Mouse (Mus musculus): ENCODE measurements around the gene Gm44579.

Gene Gm44579

GRCm38 (mm10) chr15:98220877-98221276 is at the start of gene Gm44579, which contains the start of gene Olfr287:
Gene Gm44579 (minus strand): TSS chr15:98220977.
Gene Olfr287 (minus strand): TSS chr15:98221056.
- in situ Hi-C loops (cut with MseI, MboI) = no loop called here

- in situ Hi-C loops (cut with MseI, MboI) = no loop called here
These were observed 37.0 kb upstream of the Gm44579 start for GRCm38 (mm10) chr15:98257776-98258175.

- in situ Hi-C loops (cut with MseI, MboI) = no loop called here
These were observed 36.4 kb upstream of the Gm44579 start, which contains the start of gene H1fnt for GRCm38 (mm10) chr15:98257193-98257592. Gene H1fnt (minus strand): TSS chr15:98257293.

GRCm38 (mm10) chr15:98256271-98256670 is 35.5 kb upstream of the Gm44579 start:
- in situ Hi-C loops (cut with MseI, MboI) = no loop called here

GRCm38 (mm10) chr15:98235442-98235841 is 14.7 kb upstream of the Gm44579 start:
- in situ Hi-C loops (cut with MseI, MboI) = no loop called here

- in situ Hi-C loops (cut with MseI, MboI) = no loop called here
These were observed 13.6 kb upstream of the Gm44579 start, which contains the start of gene Olfr286 for GRCm38 (mm10) chr15:98234350-98234749. Gene Olfr286 (minus strand): TSS chr15:98234450.

GRCm38 (mm10) chr15:98226096-98226495 is 5.3 kb upstream of the Gm44579 start:
- in situ Hi-C loops (cut with MseI, MboI) = no loop called here

GRCm38 (mm10) chr15:98225610-98226009 is 4.8 kb upstream of the Gm44579 start:
- in situ Hi-C loops (cut with MseI, MboI) = no loop called here

GRCm38 (mm10) chr15:98222377-98222776 is 1.6 kb upstream of the Gm44579 start:
- in situ Hi-C loops (cut with MseI, MboI) = no loop called here

GRCm38 (mm10) chr15:98214130-98214529 is 6.6 kb downstream of the Gm44579 start:
- in situ Hi-C loops (cut with MseI, MboI) = no loop called here

- in situ Hi-C loops (cut with MseI, MboI) = no loop called here
These were observed 7.4 kb downstream of the Gm44579 start for GRCm38 (mm10) chr15:98213336-98213870.

- in situ Hi-C loops (cut with MseI, MboI) = no loop called here
These were observed 11.1 kb downstream of the Gm44579 start for GRCm38 (mm10) chr15:98209676-98210075.

- in situ Hi-C loops (cut with MseI, MboI) = no loop called here
These were observed 25.3 kb downstream of the Gm44579 start, which contains the start of gene Olfr288 for GRCm38 (mm10) chr15:98195442-98195841. Gene Olfr288 (minus strand): TSS chr15:98195542.

GRCm38 (mm10) chr15:98184456-98184855 is 36.3 kb downstream of the Gm44579 start:
- in situ Hi-C loops (cut with MseI, MboI) = loop anchor here (5.0 to 10.0 kb wide), 2 partner anchors 208 to 210 kb away; no protein-coding TSS in a partner anchor

- in situ Hi-C loops (cut with MseI, MboI) = loop anchor here (5.0 to 10.0 kb wide), 2 partner anchors 210 to 213 kb away; no protein-coding TSS in a partner anchor
These were observed 38.8 kb downstream of the Gm44579 start for GRCm38 (mm10) chr15:98181856-98182570.

GRCm38 (mm10) chr15:98181132-98181711 is 39.6 kb downstream of the Gm44579 start:
- in situ Hi-C loops (cut with MseI, MboI) = loop anchor here (5.0 to 10.0 kb wide), 2 partner anchors 211 to 214 kb away; no protein-coding TSS in a partner anchor

- in situ Hi-C loops (cut with MseI, MboI) = loop anchor here (5.0 to 10.0 kb wide), 2 partner anchors 212 to 214 kb away; no protein-coding TSS in a partner anchor
These were observed 40.1 kb downstream of the Gm44579 start for GRCm38 (mm10) chr15:98180567-98181131.

GRCm38 (mm10) chr15:98177320-98177719 is 43.5 kb downstream of the Gm44579 start:
- in situ Hi-C loops (cut with MseI, MboI) = no loop called here

- in situ Hi-C loops (cut with MseI, MboI) = loop anchor here in 1 of 2 experiments (5.0 kb wide), 1 partner anchor 87 kb away; no protein-coding TSS in a partner anchor
These were observed 47.0 kb downstream of the Gm44579 start for GRCm38 (mm10) chr15:98173821-98174220.

- in situ Hi-C loops (cut with MseI, MboI) = loop anchor here in 1 of 2 experiments (5.0 kb wide), 1 partner anchor 85 kb away; no protein-coding TSS in a partner anchor
These were observed 48.7 kb downstream of the Gm44579 start for GRCm38 (mm10) chr15:98172113-98172512.

- in situ Hi-C loops (cut with MseI, MboI) = loop anchor here in 1 of 2 experiments (5.0 kb wide), 1 partner anchor 84 kb away; no protein-coding TSS in a partner anchor
These were observed 49.9 kb downstream of the Gm44579 start for GRCm38 (mm10) chr15:98170917-98171316.
